Mouse (Mus musculus) testis, adult 2 months (tissue): Measurements from ENCODE around the gene Gde1.

Source experiments
- CTCF ChIP-seq: fragments of 200-500 bp; IDR thresholded peaks from 2 replicates; pipeline ENCODE4 v1.5.1; 2012; ENCODE audit warnings: low read depth, mild to moderate bottlenecking, inconsistent platforms, low read length, moderate library complexity; ENCODE audit not compliant: control insufficient read depth, insufficient read depth, insufficient replicate concordance
- POLR2A ChIP-seq: fragments of 200-500 bp; IDR thresholded peaks from 2 replicates; pipeline ENCODE4 v1.6.1; 2012; ENCODE audit warnings: low read depth, mild to moderate bottlenecking, inconsistent platforms, low read length, moderate library complexity; ENCODE audit not compliant: control insufficient read depth

DNA sequence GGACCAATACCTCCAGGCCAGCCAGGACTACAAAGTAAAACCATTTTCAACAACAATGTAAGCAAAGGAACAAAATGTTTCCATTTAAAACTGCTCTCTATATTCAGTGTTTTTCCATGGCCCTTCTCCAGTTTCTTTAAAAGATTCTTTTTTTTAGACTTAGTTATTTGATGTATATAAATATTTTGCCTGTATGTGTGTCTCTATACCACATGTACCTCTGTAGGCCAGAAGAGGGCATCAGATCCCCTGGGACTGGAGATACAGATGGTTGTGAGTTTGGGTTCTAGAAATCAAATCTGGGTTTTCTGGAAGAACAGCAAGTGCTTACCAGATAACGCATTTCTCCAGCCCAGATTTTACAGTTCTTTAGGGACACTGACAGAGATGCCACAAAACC, 33.2 kb upstream of the Gde1 start:
- TF ChIP-seq POLR2A (no peak), CTCF (no peak)
